Mouse (Mus musculus): ENCODE data around the gene Sertad2.

GRCm38 (mm10) chr11:20679396-20679795, 136.3 kb downstream of the Sertad2 start:
- no peak for TF ChIP-seq FLI1 (IDR thresholded peaks at IDR 0.05; ENCODE audit: low read length)
- no peak for TF ChIP-seq GATA1 (IDR thresholded peaks at IDR 0.05; ENCODE audit: borderline replicate concordance, low read length)

Measured in megakaryocyte, embryonic 14.5 days (primary cell).